Mouse (Mus musculus) heart, embryonic 13.5 days (tissue): ENCODE data around the gene Ly9. TPM values are rescaled to one million over a fixed set of nuclear protein-coding genes. Genes with fewer than 3 reads are reported as not detected.

Experiments used
- ATAC-seq: fragments of 200-750 bp; cut with Nextera tagmentation; 2 replicates; pipeline ENCODE4 v1.8.0; 2017; ENCODE audit warnings: moderate TSS enrichment; ENCODE audit not compliant: insufficient number of reproducible peaks, low FRiP score, low TSS enrichment; ENCODE audit errors: extremely low read depth
- H3K27ac ChIP-seq: fragments of 300-500 bp; sonication (generic); replicated peaks from 2 replicates; pipeline ENCODE4 v1.5.1; 2015; ENCODE audit warnings: moderate library complexity, mild to moderate bottlenecking, inconsistent platforms
- H3K27me3 ChIP-seq: fragments of 300-500 bp; sonication (generic); replicated peaks from 2 replicates; pipeline ENCODE4 v1.6.1; 2015; ENCODE audit warnings: mild to moderate bottlenecking, inconsistent platforms
- H3K36me3 ChIP-seq: fragments of 300-500 bp; sonication (generic); 2 replicates; pipeline ENCODE4 v1.6.1; 2015; ENCODE audit warnings: mild to moderate bottlenecking, inconsistent platforms
- H3K4me1 ChIP-seq: fragments of 300-500 bp; sonication (generic); 2 replicates; pipeline ENCODE4 v1.6.1; 2015; ENCODE audit warnings: inconsistent platforms
- H3K4me2 ChIP-seq: fragments of 300-500 bp; sonication (generic); 2 replicates; pipeline ENCODE4 v1.6.1; 2015; ENCODE audit warnings: inconsistent platforms, mild to moderate bottlenecking, moderate library complexity
- H3K4me3 ChIP-seq: fragments of 300-500 bp; sonication (generic); 2 replicates; pipeline ENCODE4 v1.5.1; 2015; ENCODE audit warnings: moderate library complexity, mild to moderate bottlenecking, inconsistent platforms
- H3K9ac ChIP-seq: fragments of 300-500 bp; sonication (generic); 2 replicates; pipeline ENCODE4 v1.6.1; 2015; ENCODE audit warnings: inconsistent platforms, mild to moderate bottlenecking, moderate library complexity
- H3K9me3 ChIP-seq: fragments of 300-500 bp; sonication (generic); 2 replicates; pipeline ENCODE4 v1.6.1; 2016; ENCODE audit warnings: inconsistent platforms
- WGBS: fragments of 180-500 bp; shearing (Covaris S2); methylation state at CpG from one replicate; pipeline ENCODE4 v1.1.7; 2015; ENCODE audit warnings: mixed read lengths; 5-methylcytosine and 5-hydroxymethylcytosine counted together
- polyA plus RNA-seq: library from polyadenylated mRNA; unstranded; fragments of >200 nt; fragmentation: Nextera tagmentation; extraction: Ambion mirVana; gene quantifications from 2 replicates; pipeline ENCODE4 v1.2.1, GENCODE M21; 2015

Ly9 gene
- polyA plus RNA-seq, 1 experiment from 2014 or later: 0.13 TPM

GRCm38 (mm10) chr1:171630041-171630440, 22.8 kb upstream of the Ly9 start:
- 81% methylated on average over 7 of the region's 7 CpGs for WGBS

GRCm38 (mm10) chr1:171629168-171629567, 22.0 kb upstream of the Ly9 start:
- Histone ChIP-seq H3K4me3 (no peak overlapping the region), H3K27me3 (no peaks in the 10 kb centered on the region), H3K4me1 (peaks cover 10% of the 10 kb centered on the region), H3K27ac (no peak overlapping the region), H3K4me2 (no peak overlapping the region), H3K9me3 (0 out of 2 replicates have a peak, but pooled peaks cover under 1% of the 10 kb centered on the region), H3K9ac (no peak overlapping the region), H3K36me3 (no peaks in the 10 kb centered on the region)
- WGBS: 64% methylated on average over 6 of the region's 6 CpGs
- no peak for ATAC-seq

More at GRCm38 (mm10) chr1:171630041-171630440, 22.8 kb upstream of the Ly9 start:
- no peak for ATAC-seq
- Histone ChIP-seq H3K27me3 (no peaks in the 10 kb centered on the region), H3K4me3 (no peak overlapping the region), H3K36me3 (no peaks in the 10 kb centered on the region), H3K4me2 (no peak overlapping the region), H3K9ac (no peak overlapping the region), H3K9me3 (no peaks in the 10 kb centered on the region), H3K27ac (no peak overlapping the region), H3K4me1 (peaks cover 10% of the 10 kb centered on the region)

- Histone ChIP-seq H3K9ac (no peak overlapping the region), H3K27ac (no peak overlapping the region), H3K9me3 (0 out of 2 replicates have a peak, but pooled peaks cover 4% of the 10 kb centered on the region), H3K27me3 (no peaks in the 10 kb centered on the region), H3K4me1 (peaks cover 10% of the 10 kb centered on the region), H3K36me3 (no peaks in the 10 kb centered on the region), H3K4me3 (no peak overlapping the region), H3K4me2 (no peak overlapping the region)
- 74% methylated on average over 3 of the region's 3 CpGs for WGBS
- no peak for ATAC-seq
Observed at GRCm38 (mm10) chr1:171627801-171628200, 20.6 kb upstream of the Ly9 start.

- ATAC-seq: no peak
- H3K4me3 ChIP-seq: no peak overlapping the region
- H3K36me3 ChIP-seq: no peaks in the 10 kb centered on the region
- H3K9me3 ChIP-seq: 0 out of 2 replicates have a peak, but pooled peaks cover 4% of the 10 kb centered on the region
- no peaks in the 10 kb centered on the region for H3K4me1 ChIP-seq
- H3K27ac ChIP-seq: no peak overlapping the region
- no peak overlapping the region for H3K9ac ChIP-seq
- no peaks in the 10 kb centered on the region for H3K27me3 ChIP-seq
- 77% methylated on average over 6 of the region's 6 CpGs for WGBS
- H3K4me2 ChIP-seq: no peak overlapping the region
Observed at GRCm38 (mm10) chr1:171620091-171620490, 12.9 kb upstream of the Ly9 start.

GRCm38 (mm10) chr1:171619645-171620044, 12.4 kb upstream of the Ly9 start:
- 0 out of 2 replicates have a peak, but pooled peaks cover 4% of the 10 kb centered on the region for H3K9me3 ChIP-seq
- H3K4me1 ChIP-seq: no peaks in the 10 kb centered on the region
- H3K27me3 ChIP-seq: no peaks in the 10 kb centered on the region
- H3K36me3 ChIP-seq: no peaks in the 10 kb centered on the region
- H3K4me2 ChIP-seq: no peak overlapping the region
- no peak for ATAC-seq
- no peak overlapping the region for H3K4me3 ChIP-seq
- H3K27ac ChIP-seq: no peak overlapping the region
- no peak overlapping the region for H3K9ac ChIP-seq
- WGBS: 72% methylated on average over 3 of the region's 3 CpGs

GRCm38 (mm10) chr1:171619001-171619400, 11.8 kb upstream of the Ly9 start:
- Histone ChIP-seq H3K27me3 (no peaks in the 10 kb centered on the region), H3K4me1 (no peaks in the 10 kb centered on the region), H3K9ac (no peak overlapping the region), H3K27ac (no peak overlapping the region), H3K36me3 (no peaks in the 10 kb centered on the region), H3K4me3 (no peak overlapping the region), H3K4me2 (no peak overlapping the region), H3K9me3 (0 out of 2 replicates have a peak, but pooled peaks cover 2% of the 10 kb centered on the region)
- no peak for ATAC-seq
- WGBS: 72% methylated on average over 8 of the region's 8 CpGs

- no peaks in the 10 kb centered on the region for H3K36me3 ChIP-seq
- no peaks in the 10 kb centered on the region for H3K4me1 ChIP-seq
Observed at GRCm38 (mm10) chr1:171616881-171617515, 9.8 kb upstream of the Ly9 start.

GRCm38 (mm10) chr1:171613962-171614361, 6.8 kb upstream of the Ly9 start:
- Histone ChIP-seq H3K9ac (no peak overlapping the region), H3K27me3 (no peaks in the 10 kb centered on the region), H3K4me2 (no peak overlapping the region), H3K4me1 (no peaks in the 10 kb centered on the region), H3K36me3 (no peaks in the 10 kb centered on the region), H3K4me3 (no peak overlapping the region), H3K9me3 (no peaks in the 10 kb centered on the region), H3K27ac (no peak overlapping the region)
- 25% methylated on average over 2 of the region's 2 CpGs for WGBS
- ATAC-seq: no peak

More at GRCm38 (mm10) chr1:171616881-171617515, 9.8 kb upstream of the Ly9 start:
- no peak for ATAC-seq
- H3K4me3 ChIP-seq: no peak overlapping the region
- H3K4me2 ChIP-seq: no peak overlapping the region
- no peak overlapping the region for H3K27ac ChIP-seq
- no peaks in the 10 kb centered on the region for H3K9me3 ChIP-seq
- H3K9ac ChIP-seq: no peak overlapping the region
- no peaks in the 10 kb centered on the region for H3K27me3 ChIP-seq
- WGBS: 68% methylated on average over 11 of the region's 11 CpGs

- Histone ChIP-seq H3K27ac (no peak overlapping the region), H3K9me3 (no peaks in the 10 kb centered on the region), H3K9ac (no peak overlapping the region), H3K4me2 (no peak overlapping the region), H3K4me3 (no peak overlapping the region), H3K4me1 (no peaks in the 10 kb centered on the region), H3K27me3 (no peaks in the 10 kb centered on the region), H3K36me3 (no peaks in the 10 kb centered on the region)
- ATAC-seq: no peak
- WGBS: 39% methylated on average over 1 of the region's 1 CpGs
Observed at GRCm38 (mm10) chr1:171610781-171611180, 3.6 kb upstream of the Ly9 start.

GRCm38 (mm10) chr1:171610026-171610425, 2.8 kb upstream of the Ly9 start:
- no peak overlapping the region for H3K4me2 ChIP-seq
- 79% methylated on average over 2 of the region's 2 CpGs for WGBS
- no peaks in the 10 kb centered on the region for H3K4me1 ChIP-seq
- H3K9me3 ChIP-seq: no peaks in the 10 kb centered on the region
- no peak for ATAC-seq
- H3K27ac ChIP-seq: no peak overlapping the region
- H3K4me3 ChIP-seq: no peak overlapping the region
- no peaks in the 10 kb centered on the region for H3K36me3 ChIP-seq
- H3K9ac ChIP-seq: no peak overlapping the region
- H3K27me3 ChIP-seq: no peaks in the 10 kb centered on the region

GRCm38 (mm10) chr1:171606656-171607055, 554 bp downstream of the Ly9 start:
- no peak for ATAC-seq
- Histone ChIP-seq H3K27me3 (no peaks in the 10 kb centered on the region), H3K4me3 (no peak overlapping the region)

GRCm38 (mm10) chr1:171604686-171605085, 2.5 kb downstream of the Ly9 start:
- 0 out of 2 replicates have a peak, but pooled peaks cover 5% of the 10 kb centered on the region for H3K27me3 ChIP-seq
- no peaks in the 10 kb centered on the region for H3K36me3 ChIP-seq
- 67% methylated on average over 3 of the region's 3 CpGs for WGBS
- no peak overlapping the region for H3K27ac ChIP-seq
- no peak overlapping the region for H3K4me2 ChIP-seq
- no peaks in the 10 kb centered on the region for H3K9me3 ChIP-seq
- no peak overlapping the region for H3K4me3 ChIP-seq
- ATAC-seq: no peak
- no peaks in the 10 kb centered on the region for H3K4me1 ChIP-seq
- no peak overlapping the region for H3K9ac ChIP-seq

More at GRCm38 (mm10) chr1:171606656-171607055, 554 bp downstream of the Ly9 start:
- no peaks in the 10 kb centered on the region for H3K9me3 ChIP-seq
- 76% methylated on average over 3 of the region's 3 CpGs for WGBS
- no peak overlapping the region for H3K27ac ChIP-seq
- H3K9ac ChIP-seq: no peak overlapping the region
- H3K36me3 ChIP-seq: no peaks in the 10 kb centered on the region
- no peaks in the 10 kb centered on the region for H3K4me1 ChIP-seq
- H3K4me2 ChIP-seq: no peak overlapping the region
